Mouse (Mus musculus): ENCODE measurements around the gene Ttll1.

GRCm38 (mm10) chr15:83494572-83494920 lies 16.1 kb downstream of the Ttll1 start:
- no peak for TF ChIP-seq CTCF (IDR thresholded peaks at IDR 0.05; ENCODE audit: low read depth, low read length)
- TF ChIP-seq TAL1 (conservative IDR thresholded peaks at IDR 0.05; ENCODE audit: low read depth, low read length): no peak
- no peak for TF ChIP-seq GATA1 (IDR thresholded peaks at IDR 0.05; ENCODE audit: borderline replicate concordance, low read length)
- no peak for TF ChIP-seq POLR2AphosphoS5 (IDR thresholded peaks at IDR 0.05; ENCODE audit: insufficient replicate concordance, low read depth, low read length)
